Mouse (Mus musculus) megakaryocyte, adult 5-6 weeks (primary cell): ENCODE results near the gene Macrod2. TPM values are rescaled to one million over a fixed set of nuclear protein-coding genes. Genes with fewer than 3 reads are reported as not detected.

ENCODE experiments used
- ATAC-seq: 2 replicates; pipeline ENCODE4 v1.8.0; 2016; ENCODE audit warnings: mild to moderate bottlenecking, inconsistent platforms; ENCODE audit not compliant: poor library complexity, severe bottlenecking
- total RNA-seq, 2 experiments: library from RNA; stranded (forward) in 1 of 2; stranded (reverse) in 1 of 2; fragments of 153-499, 151-499 nt in 1 of 2; fragments of 221-1000, 200-1000 nt in 1 of 2; gene quantifications; 2 replicates each; pipeline versions ENCODE4 v1.2.3 to v1.2.4; 2015 to 2017

Macrod2 gene
- total RNA-seq, 2 experiments from 2014 or later = 0.31 to 1.7 TPM

DNA sequence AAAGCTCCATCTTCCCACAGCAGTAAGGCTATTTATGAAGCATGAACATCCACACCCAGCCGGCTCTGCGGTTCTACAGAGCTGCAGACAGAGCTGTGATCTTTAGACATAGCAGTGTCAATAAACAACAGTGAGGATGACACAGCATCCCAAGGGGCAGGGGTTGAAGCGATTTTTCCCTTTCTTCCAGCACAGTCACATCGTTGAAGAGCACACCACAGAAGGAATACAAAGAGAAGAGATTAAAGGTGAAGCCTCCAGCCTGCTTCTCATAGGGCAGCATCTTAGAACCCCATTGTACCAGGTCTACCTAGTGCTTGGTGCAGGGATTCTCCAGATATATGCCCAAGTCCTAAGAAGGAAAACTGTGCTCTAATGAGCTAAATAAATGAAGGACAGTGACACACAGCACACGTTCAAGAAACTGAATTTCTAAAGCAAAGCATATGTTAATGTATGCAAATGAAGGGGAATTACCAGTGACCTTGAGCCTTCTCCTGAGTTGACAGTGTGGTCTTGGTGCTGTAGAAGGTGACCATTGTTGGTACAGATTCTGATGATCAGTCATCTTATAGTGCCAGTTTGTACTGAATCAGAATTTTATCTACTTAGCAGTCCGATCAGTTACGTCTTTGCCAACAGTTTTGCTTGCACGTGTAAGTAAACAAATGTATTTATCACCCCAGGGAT, 1021.9 kb downstream of the Macrod2 start:
- ATAC-seq = no peak

GRCm38 (mm10) chr2:141419806-141420205, 1024.7 kb downstream of the Macrod2 start:
- ATAC-seq = no peak

GRCm38 (mm10) chr2:141434084-141434483, 1039.0 kb downstream of the Macrod2 start:
- no peak for ATAC-seq

DNA sequence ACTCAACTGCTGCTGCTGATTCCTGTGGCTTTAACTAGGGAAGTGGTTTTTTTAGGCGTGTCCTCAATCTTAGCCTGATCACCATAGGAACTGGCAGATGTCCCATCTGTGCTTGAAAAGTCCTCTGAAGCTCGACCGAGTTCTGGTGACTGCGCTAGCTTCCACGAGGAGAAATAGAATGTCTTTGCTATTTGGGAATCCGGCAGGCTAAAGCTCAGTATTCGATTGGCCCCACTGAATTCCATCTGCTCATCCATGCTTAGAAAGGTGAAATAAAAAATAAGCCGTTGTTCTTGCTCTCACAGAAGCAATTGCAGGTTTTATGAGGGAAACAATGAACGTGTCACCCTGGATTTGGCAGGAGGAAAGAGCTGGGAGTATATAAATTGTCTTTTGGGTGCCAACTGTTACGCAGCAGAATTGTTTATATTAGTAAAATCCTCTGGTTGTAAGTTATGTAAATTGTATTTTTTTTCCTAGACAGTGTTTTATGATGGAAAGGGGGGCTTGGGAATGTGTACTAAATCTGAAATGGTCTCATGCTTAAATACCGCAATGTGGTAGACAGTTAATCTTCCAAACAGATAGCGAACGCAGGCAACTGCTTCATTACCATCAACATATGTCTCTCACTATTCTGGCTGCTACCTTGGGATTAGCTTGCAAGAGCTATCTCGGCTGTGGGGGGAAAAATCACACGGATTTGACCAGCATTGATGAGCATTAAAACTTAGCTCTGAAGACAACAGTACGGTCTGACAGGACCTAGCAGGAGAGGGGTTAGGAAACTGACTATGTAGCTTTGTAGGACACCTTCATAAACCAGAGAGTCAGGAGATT, 1039.8 kb downstream of the Macrod2 start:
- ATAC-seq = no peak

DNA sequence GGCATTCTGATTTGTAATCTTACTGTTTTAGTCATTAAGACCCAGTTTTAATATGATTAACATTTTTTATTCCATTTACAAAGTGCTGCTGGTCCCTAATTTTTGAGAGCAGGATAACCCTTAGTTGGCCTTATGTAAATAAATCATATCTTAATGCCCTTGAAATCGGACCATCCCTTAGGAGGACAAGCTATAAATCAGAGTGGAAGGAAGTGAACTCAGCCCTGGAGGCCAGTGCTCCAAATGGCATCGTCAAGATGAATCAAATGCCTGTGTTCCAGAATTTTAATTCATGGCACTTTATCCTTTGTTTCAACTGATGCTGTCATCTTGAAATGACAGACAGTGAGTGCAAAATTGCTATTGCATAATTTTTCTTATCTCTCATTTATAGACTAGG, 1046.8 kb downstream of the Macrod2 start:
- ATAC-seq = no peak

GRCm38 (mm10) chr2:141449078-141449680, 1054.1 kb downstream of the Macrod2 start:
- no peak for ATAC-seq

GRCm38 (mm10) chr2:141463946-141464345, 1068.8 kb downstream of the Macrod2 start:
- no peak for ATAC-seq

DNA sequence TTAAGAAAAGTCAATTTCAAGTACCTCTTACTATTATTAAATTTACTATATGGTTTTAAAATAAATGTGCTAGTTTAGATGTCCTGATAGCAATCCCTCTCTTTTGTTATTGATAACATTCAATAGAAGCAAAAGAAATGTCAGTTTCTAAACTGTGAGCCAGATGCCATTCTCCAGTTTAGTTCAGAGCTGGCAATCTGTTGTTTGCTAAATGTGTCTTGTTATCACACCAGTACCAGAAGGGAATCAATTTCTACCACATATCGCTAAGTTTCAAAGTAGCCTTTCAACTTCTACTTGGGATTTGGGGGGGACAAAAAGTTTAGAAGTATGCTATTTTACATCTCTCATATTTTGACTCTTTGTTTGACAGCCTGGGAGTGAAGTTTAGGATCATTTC, 1077.7 kb downstream of the Macrod2 start:
- ATAC-seq = no peak

DNA sequence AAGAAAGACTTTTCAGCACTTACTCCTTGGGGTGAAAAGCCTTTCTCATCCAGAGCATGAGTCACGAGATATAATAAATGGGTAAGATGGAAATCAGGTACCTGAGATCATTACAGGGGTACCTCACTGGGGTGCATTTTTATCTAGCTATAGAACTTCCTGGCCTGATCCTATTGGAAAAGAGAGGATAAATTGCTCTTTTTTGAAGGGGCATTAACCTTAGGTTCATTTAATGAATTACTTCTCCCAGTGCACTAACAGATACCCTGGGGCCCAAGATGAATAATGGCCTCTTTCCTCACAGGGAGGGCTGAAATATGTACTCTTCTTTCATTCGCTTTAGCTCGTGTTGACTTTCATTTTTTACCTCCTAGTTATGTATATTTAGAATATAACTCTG, 1082.5 kb downstream of the Macrod2 start:
- no peak for ATAC-seq

GRCm38 (mm10) chr2:141490518-141490917, 1095.4 kb downstream of the Macrod2 start:
- no peak for ATAC-seq

DNA sequence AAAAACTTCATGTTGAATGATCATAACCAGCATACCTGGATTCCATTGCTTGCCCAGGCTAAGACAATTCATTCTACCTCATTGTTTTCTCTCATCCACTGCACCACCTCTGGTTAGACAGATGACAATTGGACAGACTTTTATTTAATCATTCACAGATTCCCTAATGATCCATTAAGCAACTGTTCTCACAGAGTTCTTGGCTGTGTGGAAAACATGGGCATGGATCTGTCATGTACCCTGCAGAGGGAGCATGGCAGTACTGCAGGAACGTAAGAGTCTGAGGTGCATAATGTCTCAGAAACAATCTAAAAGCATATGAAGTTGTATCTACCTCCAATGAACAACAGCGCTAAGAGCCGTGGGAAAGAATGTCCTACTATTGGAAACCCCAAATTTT, 1110.3 kb downstream of the Macrod2 start:
- ATAC-seq = no peak

GRCm38 (mm10) chr2:141507929-141508897, 1113.1 kb downstream of the Macrod2 start:
- no peak for ATAC-seq

GRCm38 (mm10) chr2:141514976-141515375, 1119.9 kb downstream of the Macrod2 start:
- no peak for ATAC-seq

- no peak for ATAC-seq
These were observed 1127.0 kb downstream of the Macrod2 start for GRCm38 (mm10) chr2:141522081-141522480.

- no peak for ATAC-seq
These were observed 1150.8 kb downstream of the Macrod2 start for GRCm38 (mm10) chr2:141545877-141546276.

GRCm38 (mm10) chr2:141551701-141552100, 1156.6 kb downstream of the Macrod2 start:
- no peak for ATAC-seq

DNA sequence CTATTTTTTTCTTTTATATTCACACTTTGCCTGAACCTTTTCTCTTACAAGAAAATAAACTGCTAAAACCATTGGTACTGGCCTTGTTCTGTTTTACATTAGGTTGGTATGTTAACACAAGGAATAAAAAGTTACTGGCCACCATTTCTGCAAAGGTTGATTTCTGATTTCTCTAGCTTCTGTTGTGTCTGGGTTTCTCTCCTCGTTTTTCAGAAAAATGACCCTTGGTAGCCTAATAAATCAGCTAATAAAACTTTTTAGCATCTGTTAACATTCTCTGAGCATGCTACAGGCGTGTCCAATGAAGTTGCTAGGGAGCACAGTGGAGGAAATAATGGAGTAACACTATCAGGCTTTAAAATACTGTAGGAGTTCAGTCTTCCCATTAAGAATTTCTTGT, 1161.6 kb downstream of the Macrod2 start:
- ATAC-seq = no peak

DNA sequence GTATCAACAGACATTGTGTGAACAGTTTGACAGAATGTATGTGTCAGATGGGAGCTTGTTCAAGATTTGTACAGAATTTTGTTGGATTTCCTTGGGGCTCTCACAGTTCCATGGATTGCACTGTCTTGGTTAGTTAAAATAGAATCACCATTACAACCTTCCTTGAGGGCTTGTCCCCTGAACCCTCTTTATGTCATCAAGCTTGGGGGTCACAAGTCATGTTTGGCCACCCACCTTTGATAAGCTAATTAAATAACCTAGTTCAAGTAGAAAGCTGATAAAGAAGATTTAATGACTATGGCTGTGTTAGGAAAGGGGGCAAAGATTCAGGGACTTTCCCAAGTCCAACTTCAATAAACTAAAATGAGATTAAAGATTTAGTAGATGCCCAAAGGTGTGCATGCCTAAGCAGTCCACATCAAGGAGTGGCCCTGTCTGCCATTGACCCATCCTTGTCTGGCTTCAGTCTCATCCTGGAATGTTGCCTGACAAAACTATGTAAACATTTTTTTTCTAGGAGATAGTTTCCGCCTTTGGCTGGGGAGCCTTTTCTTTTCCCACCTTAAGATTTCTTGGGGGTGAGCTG, 1163.2 kb downstream of the Macrod2 start:
- no peak for ATAC-seq

GRCm38 (mm10) chr2:141565986-141566385, 1170.9 kb downstream of the Macrod2 start:
- ATAC-seq = no peak

DNA sequence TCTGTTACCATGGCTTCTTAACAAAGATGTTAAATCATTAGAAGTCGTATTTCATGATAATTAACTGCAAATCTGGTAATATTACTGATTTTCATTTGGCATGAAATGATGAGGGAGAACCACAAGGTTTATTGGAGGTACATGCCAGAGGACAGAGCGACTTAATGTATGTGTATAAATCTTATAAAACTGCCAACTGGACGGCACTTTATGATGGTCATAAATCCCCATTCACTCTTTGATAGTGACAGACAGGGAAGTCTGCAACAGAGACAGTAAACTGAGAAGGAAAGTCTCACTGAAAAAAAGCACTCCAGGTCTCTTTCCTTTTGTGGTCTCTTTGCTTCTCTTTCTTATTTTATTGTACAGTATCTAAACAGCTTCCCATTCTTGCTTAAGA, 1176.3 kb downstream of the Macrod2 start:
- ATAC-seq = no peak
